Mouse (Mus musculus): ENCODE data around the gene Foxo3.

DNA sequence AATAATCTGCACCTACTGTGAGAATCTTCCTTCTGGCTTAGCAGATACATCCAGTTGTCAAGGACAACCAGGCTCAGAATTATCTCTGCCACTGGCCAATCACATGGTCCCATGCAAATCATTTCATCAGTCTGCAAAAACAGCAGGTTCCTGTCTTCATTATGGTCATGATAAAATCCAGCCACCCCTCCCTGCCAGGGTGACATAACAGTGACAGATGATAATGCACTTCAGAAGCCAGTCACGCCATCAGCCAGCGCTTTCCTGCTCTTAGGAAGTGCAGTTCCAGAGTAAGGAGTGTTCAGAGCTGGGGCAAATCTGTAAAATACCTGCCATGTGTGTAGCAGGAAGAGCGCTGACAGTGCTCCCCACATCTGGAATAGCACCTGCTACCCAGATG lies 77.1 kb downstream of the Foxo3 start:
- TF ChIP-seq CTCF (IDR thresholded peaks at IDR 0.05) (no peak), EP300 (IDR thresholded peaks at IDR 0.05) (no peak)

Measured in lung, postnatal 0 days (tissue).